Mouse (Mus musculus): Measurements from ENCODE around the gene Tmem128. TPM values are rescaled to one million over a fixed set of nuclear protein-coding genes. Genes with fewer than 3 reads are reported as not detected.

Gene Tmem128
- 37.8 and 39.9 TPM in 2 replicates for polyA plus RNA-seq (2012)

GRCm38 (mm10) chr5:38260107-38260682, at the start of gene Tmem128:
Tmem128 (plus strand) TSS chr5:38260185.

GRCm38 (mm10) chr5:38220328-38220912, 39.6 kb upstream of the Tmem128 start, which contains the start of the genes Zbtb49 and Lyar:
Zbtb49 (minus strand) TSS chr5:38220457.
Lyar (plus strand) TSS chr5:38220470.

GRCm38 (mm10) chr5:38275771-38276170, 15.8 kb downstream of the Tmem128 start, which contains the start of gene Otop1:
Otop1 (plus strand) TSS chr5:38275972.

Other genes with a start within 250 kb of the Tmem128 start
- 34.2 and 40.6 TPM in 2 replicates for gene Stx18, start 221.4 kb upstream of the Tmem128 start, polyA plus RNA-seq (2012)
- gene Nsg1, start 100.3 kb upstream of the Tmem128 start, polyA plus RNA-seq (2012) = 0.45 and 0.68 TPM in 2 replicates
- gene Zbtb49, start 39.7 kb upstream of the Tmem128 start, polyA plus RNA-seq (2012) = 6.8 and 10.0 TPM in 2 replicates
- 103 and 160 TPM in 2 replicates for gene Lyar, start 39.7 kb upstream of the Tmem128 start, polyA plus RNA-seq (2012)
- not detected in 2 replicates for gene Otop1, start 15.8 kb downstream of the Tmem128 start, polyA plus RNA-seq (2012)
- not detected in 2 replicates for gene Drd5, start 59.2 kb downstream of the Tmem128 start, polyA plus RNA-seq (2012)
- gene Slc2a9, start 243.0 kb downstream of the Tmem128 start, polyA plus RNA-seq (2012) = 1.8 and 2.3 TPM in 2 replicates